ENCODE assay signal across 8 mouse cellular contexts in the genomic region with DNA sequence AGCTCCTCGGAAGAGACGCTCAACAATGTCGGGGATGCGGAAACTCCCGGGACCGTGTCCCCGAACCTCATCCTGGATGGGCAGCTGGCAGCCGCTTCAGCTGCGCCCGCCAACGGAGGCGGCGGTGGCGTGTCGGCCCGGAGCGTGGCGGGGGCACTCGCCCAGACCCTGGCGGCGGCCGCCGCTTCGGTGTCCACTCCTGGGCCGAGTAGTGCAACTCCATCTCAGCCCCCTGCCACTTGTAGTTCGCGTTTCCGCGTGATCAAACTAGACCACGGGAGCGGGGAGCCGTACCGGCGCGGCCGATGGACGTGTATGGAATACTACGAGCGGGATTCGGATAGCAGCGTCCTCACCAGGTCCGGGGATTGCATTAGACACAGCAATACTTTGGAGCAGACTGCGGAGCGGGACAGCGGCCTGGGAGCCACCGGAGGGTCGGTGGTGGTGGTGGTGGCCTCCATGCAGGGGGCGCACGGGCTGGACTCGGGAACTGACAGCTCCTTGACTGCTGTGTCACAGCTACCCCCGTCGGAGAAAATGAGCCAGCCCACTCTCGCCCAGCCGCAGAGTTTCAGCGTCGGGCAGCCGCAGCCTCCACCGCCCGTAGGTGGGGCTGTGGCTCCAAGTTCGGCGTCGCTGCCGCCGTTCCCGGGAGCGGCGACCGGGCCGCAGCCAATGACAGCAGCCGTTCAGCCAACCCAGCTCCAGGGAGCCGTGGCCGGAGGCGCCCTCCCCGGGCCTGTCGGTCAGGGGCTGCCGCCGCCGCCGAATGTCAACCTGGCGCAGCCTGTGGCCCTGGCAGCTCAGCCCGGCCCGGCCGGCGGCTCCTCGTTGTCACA. TPM values are rescaled to one million over a fixed set of nuclear protein-coding genes. Genes with fewer than 3 reads are reported as not detected.
DNase-seq lines count a peak whose midpoint lies in the region; ATAC-seq lines count a peak whose summit lies in the region.

No protein-coding gene starts in this region.

- peak; percentile 46 for DNase-seq in MEL-GATA-1-ER (ENCODE audit: extremely low read depth, low read depth)
- peak; percentile 66 for DNase-seq in cerebellum, adult 8-10 months
- peak; percentile 87 for DNase-seq in hindbrain, embryonic 10.5 days (ENCODE audit: low spot score)
- DNase-seq in layer of hippocampus, postnatal 25 days (ENCODE audit: extremely low spot score in 1 of 2, low spot score in 1 of 2) = peak; percentile 60 to 71
- DNase-seq in lung, postnatal 14 days = peak; percentile 79
- DNase-seq in ovary, postnatal 36 days (ENCODE audit: low spot score) = peak; percentile 78
- DNase-seq in thymus, postnatal 25 days = peak; percentile 80

- H3K27ac ChIP-seq in hindbrain, embryonic 10.5 days = peak overlapping the region; percentile 99

- WGBS in hindbrain, embryonic 10.5 days = under 1% methylated on average over 85 of the region's 85 CpGs

- no peaks in the 10 kb centered on the region for H3K9me3 ChIP-seq in hindbrain, embryonic 10.5 days

- peak overlapping the region; percentile 99 for H3K4me3 ChIP-seq in hindbrain, embryonic 10.5 days

- peak; percentile 56 for ATAC-seq in frontal cortex, adult (ENCODE audit: low TSS enrichment)

- peaks cover 44% of the 10 kb centered on the region for H3K4me1 ChIP-seq in hindbrain, embryonic 10.5 days (replicated peaks)

- H3K36me3 ChIP-seq in hindbrain, embryonic 10.5 days = peaks cover 7% of the 10 kb centered on the region; the same call in 1 of the 2 replicates

- no peaks in the 10 kb centered on the region for H3K27me3 ChIP-seq in hindbrain, embryonic 10.5 days (ENCODE audit: insufficient read depth, poor library complexity, severe bottlenecking)

RNA-seq across cellular contexts. Expression of a gene that starts 1.6 kb away (rescaled TPM):
- 8.4 and 9.3 TPM in 2 replicates for polyA plus RNA-seq in hindbrain, embryonic 10.5 days (2016; fragmentation: Nextera tagmentation; extraction: Ambion mirVana)
- total RNA-seq in layer of hippocampus, postnatal 25 days (2021) = 10 to 100 TPM; 38.1 to 38.2 TPM

Comparison
In these comparisons a context has a peak if more than half of its experiments do, and no peak if none do; other contexts are left out.
1. Peak in every context shown above with its lines: DNase-seq, ATAC-seq, H3K4me3 ChIP-seq and H3K27ac ChIP-seq.